Mouse (Mus musculus) cerebellum, adult 18-20 months (tissue): ENCODE data around the gene Mtg1.

ENCODE experiments used
- DNase-seq, 2 experiments: peaks; one replicate each; pipeline ENCODE4 v3.0.0; 2021

Gene Mtg1

DNA sequence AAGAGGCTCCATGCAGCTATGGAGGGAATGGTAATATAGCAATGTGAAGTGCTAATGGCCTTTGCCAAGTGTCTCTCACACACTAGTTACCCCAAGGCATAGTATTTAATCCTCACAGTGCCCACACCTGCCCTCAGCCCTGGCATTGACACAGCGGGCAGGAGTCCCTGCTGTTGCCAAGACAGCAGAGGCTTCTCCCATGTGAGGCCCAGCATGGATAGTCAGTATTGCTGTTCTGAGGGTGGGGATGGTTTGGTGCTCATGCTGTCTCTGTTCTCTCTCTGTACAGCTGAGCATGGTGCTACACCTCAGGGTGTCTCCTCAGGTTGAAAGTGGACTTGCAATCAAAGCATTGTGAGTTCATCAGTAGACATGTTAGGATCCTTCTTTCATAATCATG is 53.1 kb downstream of the Mtg1 start:
- no peak for DNase-seq

DNA sequence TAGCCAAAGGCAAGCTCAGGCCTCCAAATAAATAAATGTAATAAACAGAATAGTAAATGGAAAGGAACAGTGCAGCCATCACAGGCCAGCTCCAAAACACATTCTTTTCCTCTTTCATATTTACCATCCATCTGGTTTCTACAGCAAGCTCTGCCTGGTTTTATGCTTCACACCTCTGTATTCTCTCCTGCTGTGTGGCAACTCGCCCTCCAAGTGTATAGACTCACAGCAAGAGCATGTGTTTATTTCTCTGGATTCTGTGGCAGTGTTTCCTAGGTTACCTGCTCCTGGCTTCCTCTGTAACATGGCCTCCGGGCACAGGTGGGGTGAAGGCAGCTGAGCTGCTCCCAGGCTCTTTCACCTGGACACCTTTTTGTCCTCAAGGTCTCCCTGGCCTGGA is 55.1 kb downstream of the Mtg1 start:
- no peak for DNase-seq

DNA sequence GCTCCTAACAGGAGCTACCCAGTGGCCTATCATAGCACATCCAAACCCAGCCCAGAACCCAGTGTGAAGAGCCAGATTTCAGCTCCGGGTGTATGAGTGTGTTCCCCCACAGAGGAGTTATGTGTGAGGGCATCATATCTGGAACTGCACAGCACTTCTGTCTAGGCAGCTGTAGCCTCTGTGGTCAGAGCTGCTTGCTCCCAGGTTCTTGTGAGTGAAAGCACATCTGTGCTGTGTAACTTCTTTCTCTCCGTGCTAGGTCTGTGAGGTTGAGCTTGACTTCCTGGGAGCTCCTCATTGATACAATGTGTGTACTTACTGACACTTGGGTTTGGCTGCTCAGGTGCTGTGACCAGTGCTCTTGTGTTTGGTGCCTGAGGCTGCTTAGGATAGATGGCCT is 55.5 kb downstream of the Mtg1 start:
- DNase-seq, result no peak

DNA sequence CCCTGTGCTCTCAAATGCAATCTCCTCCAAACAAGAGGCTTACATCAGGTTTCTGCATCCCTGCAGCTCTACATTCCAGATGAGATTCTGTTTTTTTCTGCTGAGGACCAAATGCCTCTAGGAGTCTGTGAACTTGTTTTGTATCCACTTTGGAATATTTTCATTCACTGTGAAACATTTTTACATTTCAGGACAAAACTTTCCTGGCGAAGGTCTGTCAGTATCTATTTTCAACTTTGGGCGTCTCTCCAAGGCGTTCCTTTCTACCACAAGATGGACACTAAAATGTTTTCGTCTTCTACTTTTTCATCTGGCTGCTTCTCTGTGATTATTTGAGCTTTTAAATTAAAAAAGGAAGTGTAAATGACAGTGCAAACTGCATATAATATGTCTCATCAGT is 56.7 kb downstream of the Mtg1 start:
- DNase-seq, result no peak

DNA sequence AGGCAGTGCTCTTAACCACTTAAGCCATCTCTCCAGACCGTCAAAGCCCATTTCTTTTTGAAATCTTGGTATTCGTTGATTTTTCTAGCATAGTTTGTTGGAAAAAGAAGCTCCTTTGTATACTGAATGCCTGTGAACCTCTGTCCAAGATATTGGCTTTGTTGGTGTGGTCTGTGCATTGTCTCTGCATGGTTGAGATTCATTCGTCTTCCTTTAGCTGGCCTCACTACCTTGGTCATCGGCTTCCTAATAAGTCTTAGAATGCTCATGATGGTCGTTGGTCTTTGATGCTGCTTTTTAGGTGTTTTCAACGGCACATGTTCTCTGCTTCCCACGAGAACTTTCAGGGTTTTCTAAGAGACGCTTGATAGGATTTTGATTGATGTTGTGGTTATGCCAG is 58.6 kb downstream of the Mtg1 start:
- DNase-seq, result no peak
